Mouse (Mus musculus) liver, adult 10 weeks (tissue): ENCODE results near the gene Ranbp6. TPM values are rescaled to one million over a fixed set of nuclear protein-coding genes. Genes with fewer than 3 reads are reported as not detected.

Source experiments
- polyA plus RNA-seq: library from polyadenylated mRNA; stranded (reverse); fragments of 350-450 nt; fragmentation: Illumina TruSeq; extraction: RNeasy Lipid Tissue Mini Kit (QIAGEN cat#74804); gene quantifications from one replicate; pipeline ENCODE4 v1.2.3, GENCODE M21; 2014; ENCODE audit warnings: low read depth, low replicate concordance

Gene Ranbp6
- 15.5 TPM for polyA plus RNA-seq

GRCm38 (mm10) chr19:29812581-29813460 lies at the start of gene Ranbp6:
Ranbp6 (minus strand) TSS chr19:29812974.

GRCm38 (mm10) chr19:29805917-29806785 lies 6.6 kb downstream of the Ranbp6 start, which contains the start of gene 9930021J03Rik:
9930021J03Rik (minus strand) TSS chr19:29805989.

Other genes with a start within 250 kb of the Ranbp6 start
- gene Ermp1, start 164.6 kb downstream of the Ranbp6 start, polyA plus RNA-seq = 21.0 TPM
- gene Mlana, start 115.2 kb downstream of the Ranbp6 start, polyA plus RNA-seq = not detected
- 27.2 TPM for gene 9930021J03Rik, start 7.0 kb downstream of the Ranbp6 start, polyA plus RNA-seq
- 3.6 TPM for gene Il33, start 112.1 kb upstream of the Ranbp6 start, polyA plus RNA-seq
- not detected for gene Trpd52l3, start 190.8 kb upstream of the Ranbp6 start, polyA plus RNA-seq
- 42.3 TPM for gene Uhrf2, start 217.5 kb upstream of the Ranbp6 start, polyA plus RNA-seq